Mouse (Mus musculus): ENCODE measurements around the gene Hcn3.

GRCm38 (mm10) chr3:89108146-89108545 is 51.9 kb downstream of the Hcn3 start:
- TF ChIP-seq CTCF (IDR thresholded peaks at IDR 0.05; ENCODE audit: low read depth, low read length) (no peak), POLR2A (IDR thresholded peaks at IDR 0.05; ENCODE audit: insufficient read depth, low read length) (no peak)
